Mouse (Mus musculus) yolk sac, embryonic 10.5 days (tissue): Measurements from ENCODE around the gene Gm13199.

Experiments used
- DNase-seq: peaks from one replicate; pipeline ENCODE4 v3.0.0-alpha.2; 2017; ENCODE audit warnings: low spot score

Gene Gm13199

DNA sequence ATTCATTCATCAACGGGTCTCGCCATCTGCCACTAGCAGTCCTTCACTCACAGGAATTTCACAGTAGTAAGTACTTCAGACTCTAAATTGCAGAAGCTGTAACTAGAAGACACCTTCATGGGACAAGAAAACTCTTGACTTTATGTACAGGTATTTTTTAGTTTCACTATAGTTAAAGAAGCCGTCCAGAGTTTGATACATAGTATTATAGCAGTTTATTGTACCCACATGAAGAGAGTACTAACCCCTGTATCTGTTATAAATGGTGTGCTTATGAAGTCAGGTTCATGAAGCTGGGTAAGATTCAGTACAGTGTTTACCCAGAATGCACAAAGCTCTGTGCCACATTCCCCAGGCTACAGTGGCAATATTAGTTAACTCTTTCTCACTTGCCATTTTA, at the start of gene Gm13199:
Gene Gm13199 (minus strand): TSS at position 101 of the 400 bp plus-strand sequence.
- DNase-seq, result no peak

DNA sequence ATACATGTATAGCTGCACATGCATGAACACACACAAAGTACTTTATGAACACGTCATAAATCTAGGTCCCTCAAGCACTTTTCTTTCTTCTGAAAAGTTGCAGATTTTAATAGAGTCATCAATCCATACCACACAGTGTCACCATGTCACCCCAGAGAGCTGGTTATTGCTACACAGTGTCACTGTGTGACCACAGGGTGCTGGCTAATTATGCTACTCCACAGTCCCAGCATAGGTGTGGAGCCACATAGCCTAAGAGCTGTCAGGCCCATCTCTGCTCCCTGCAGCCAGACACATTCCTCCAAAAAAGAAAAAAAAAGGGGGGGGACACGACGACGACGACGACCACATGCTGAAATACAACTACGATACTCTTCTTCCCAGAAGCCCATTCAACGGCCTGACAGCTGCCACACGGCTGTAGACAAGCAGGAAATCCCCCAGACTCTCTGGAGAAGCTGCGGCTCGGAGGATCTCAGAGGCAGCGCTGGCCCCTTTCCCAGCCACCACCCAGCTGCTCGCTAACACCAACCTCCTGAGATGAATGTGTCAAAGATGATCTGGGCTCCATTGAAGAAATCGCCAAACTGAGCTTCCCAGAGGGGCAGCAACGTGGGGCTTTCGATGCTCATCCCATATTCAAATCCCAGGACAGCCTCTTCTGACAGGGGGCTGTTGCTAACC, 48.7 kb upstream of the Gm13199 start:
- no peak for DNase-seq

DNA sequence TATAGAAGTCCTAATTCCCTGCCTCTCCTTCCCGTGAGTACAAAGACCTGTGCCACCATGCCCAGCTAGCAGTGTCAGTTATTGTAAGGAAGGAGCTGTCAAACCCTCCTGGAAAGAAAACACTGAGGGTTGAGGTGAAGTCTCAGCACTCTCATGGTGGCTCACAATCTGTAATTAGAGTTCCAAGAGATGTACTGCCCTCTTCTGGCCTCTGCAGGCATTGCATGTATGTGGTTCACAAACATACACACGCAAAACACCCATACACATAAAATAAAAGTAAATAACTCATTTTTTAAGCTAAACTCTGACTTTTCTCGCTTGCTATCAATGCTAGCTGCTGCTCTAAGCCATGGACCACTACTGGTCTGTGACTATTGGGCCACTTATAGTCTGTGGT, 43.9 kb upstream of the Gm13199 start:
- peak; percentile 11 for DNase-seq

DNA sequence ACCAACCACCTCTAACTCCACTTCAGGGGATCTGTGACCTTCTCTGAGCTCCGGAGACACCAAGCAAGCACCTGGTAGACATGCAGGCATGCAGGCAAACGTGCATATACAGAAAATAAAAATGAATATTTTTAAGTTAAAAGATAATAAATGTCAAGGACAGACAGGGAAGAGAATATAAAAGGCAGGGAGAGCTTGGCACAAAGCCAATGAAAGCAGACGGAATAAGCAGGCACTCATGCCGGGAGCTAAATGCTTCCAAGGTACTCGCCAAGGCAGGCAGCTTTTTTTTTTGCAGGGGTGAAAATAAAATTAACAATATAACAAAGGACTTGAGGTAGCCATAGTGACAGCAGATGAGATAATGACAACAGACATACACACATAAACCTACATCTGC, 43.4 kb upstream of the Gm13199 start:
- DNase-seq, result no peak

DNA sequence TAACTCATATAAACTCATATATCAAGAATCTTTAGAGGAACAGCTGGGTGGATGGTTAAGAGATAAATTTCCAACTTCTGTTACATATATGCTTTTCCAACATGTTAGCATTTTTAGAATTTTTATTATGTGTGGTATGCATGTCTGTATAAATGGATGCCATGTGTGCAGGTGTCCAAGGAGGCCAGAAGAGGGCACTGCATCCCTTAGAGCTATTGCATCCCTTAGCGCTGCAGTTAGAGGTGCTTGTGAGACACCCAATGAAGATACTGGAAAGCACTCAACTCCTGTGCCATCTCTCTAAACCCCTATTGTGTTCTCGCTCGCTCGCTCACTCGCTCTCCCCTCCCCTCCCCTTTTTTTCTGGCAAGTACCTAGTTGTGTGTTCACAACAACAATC, 37.4 kb upstream of the Gm13199 start:
- no peak for DNase-seq

DNA sequence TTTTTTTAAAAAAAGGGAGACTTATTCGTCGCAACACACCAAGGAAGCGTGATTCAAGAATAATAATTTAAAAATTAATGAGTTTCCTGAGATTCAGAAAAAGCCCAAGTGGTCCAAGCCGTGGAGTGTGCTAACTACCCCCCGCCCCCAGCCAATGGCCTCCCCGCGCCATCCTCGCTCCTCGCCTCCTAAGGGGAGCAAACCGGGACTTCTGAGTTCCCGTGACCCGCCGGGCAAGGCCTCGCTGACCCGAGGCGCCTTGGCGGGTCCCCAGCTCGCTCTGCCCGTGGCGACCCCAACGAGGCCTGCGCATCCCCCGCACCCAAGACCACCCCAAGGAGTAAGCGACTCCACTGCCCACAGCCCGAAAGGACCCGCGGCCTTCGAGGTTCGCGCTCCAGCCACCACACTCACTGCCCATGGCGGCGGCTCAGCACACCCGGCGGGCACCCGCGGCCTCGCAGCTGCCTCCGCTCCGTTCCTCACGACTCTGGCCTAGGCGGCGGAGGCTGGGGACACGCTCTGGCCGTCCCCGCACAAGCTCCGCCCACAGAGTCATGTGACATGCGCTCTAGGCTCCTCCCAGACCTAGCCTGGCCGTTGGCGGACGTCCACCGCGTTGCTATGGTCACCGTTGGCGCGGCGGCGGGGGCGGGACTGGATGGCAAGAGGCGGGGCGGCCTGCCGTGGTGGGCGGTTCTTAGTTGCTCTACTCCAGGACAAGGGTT, 32.3 kb upstream of the Gm13199 start, which contains the start of gene Sec61a2:
Gene Sec61a2 (minus strand): TSS at position 590 of the 728 bp plus-strand sequence.
- peak; percentile 98 for DNase-seq

DNA sequence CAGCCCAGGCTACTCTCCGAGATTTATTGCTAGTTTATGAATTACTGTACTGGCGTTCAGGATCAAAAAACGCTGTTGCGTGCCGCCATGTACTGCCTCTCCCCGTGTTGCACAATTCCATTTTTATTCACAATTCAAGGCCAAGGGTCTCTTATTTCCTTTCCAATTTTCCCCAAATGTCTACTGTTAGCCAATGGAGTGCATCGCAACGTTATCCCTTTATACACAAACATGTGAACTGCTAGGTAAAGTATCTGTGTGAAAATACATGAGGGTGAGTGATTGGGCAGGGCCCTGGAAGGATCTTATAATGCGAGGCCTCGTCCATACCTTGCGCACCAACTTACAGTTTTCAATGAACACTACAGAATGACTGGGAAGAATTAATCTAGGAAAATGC, 31.6 kb upstream of the Gm13199 start:
- DNase-seq, result no peak

DNA sequence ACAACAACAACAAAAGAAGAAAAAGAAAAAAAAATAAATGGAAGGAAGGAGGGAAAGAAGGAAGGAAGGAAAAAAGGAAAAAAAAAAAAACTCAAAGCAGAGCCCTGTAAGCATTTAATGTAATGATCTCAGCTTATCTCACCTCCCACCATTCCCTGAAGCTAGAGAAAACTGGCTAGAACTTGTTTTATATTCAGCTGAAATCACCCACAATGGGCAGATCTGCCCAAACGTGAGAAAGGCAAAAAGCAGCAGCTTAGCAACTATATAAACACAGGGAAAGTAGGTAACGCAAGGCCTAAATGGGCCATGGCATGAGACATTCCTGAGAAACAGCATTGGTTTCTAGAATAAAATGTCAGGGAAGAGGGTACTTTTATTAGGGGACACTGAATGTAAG, 26.7 kb upstream of the Gm13199 start:
- DNase-seq, result no peak

DNA sequence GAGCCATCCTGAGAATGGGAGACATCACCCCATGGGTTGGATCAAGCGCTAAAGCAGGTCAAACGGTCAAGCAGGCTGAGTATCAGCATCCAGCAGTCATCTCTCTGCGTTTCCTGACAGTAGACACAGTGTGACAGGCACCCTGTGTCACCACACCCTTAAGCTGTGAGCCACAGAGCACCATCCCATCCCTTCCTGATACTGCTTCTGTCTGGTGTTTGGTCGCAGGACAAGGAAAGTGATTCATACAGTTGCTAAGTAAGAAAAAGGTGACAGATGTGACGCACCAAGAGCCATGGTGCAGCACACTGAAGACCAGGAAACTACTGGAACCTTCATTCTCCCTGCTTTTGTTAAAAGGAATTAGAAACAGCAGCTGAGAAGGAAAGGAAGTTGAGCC, 26.1 kb upstream of the Gm13199 start:
- DNase-seq, result no peak

DNA sequence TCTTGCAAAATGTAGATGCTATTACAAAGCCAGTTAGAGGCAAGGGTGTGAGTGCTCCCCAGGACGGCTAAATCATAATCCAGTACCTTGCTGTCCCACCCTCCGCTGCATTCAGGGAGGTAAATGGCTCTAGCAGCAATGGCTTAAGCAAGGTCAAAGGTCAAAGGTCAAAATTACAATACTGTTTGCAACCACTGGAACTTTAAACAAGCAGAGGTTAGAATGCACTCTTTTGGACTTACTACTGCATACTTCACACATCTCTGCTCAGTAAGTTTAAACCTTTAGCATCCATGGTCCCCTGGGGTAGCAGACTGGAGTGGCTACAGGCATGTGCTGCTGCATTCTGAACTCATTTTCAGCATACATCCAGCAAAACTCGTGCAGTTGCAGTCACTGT, 14.7 kb upstream of the Gm13199 start:
- peak; percentile 76 for DNase-seq

DNA sequence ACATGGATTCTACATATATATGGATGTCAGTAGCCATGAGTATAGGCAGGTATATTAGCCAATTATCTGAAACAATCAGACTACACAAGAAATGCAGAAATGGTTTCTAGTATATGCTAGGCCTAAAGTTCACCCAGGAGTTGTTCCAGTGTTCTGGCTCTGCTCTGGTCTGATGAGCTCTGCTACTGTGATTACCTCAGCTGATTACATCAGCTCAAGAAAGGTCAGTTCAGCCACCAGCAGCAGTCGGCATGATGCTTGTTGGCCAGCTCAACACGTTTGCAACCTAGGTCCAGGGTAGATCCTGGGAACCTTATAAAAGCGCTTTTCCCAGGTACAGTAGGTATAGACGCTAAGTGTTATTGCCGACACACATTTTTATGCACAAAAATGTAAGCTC, 7.0 kb upstream of the Gm13199 start:
- DNase-seq, result no peak

DNA sequence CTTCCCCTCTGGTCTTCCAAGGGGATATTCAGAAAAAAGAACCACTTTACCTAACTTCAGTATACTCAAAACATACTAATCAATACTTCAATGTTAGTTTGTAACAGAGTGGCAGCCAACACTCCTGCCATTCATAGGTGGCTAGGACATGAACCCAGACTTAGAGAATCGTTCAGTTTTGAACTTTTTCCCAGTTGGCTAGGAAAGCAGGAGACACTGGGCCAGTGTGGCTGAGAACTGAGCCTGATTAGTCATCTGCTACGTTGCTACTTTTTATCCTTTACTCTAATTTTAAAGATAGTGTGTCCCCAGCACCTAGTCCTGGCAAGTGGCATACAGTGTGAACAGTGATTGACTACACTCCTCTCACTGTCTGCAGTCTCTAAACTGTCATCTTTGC, 4.9 kb upstream of the Gm13199 start:
- no peak for DNase-seq

DNA sequence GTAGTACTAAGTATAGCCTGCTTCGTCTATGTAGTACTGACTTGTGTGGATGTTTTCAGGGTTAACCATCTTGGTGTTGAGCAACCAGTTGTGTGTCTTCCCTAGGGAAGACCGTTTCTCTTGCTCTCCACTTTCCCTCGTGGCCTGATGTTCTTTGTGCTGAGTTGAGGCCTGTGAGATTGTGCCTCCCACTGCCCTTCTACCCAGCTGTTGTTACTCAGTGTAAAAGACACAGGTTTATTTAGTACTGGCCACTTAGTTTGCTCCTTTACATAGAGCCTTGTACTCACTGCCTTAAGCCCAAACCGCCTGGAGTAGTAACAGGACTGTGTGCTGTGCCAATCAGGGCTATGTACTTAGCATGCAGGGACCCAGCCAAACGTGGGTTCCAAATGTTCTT, 10.9 kb downstream of the Gm13199 start:
- no peak for DNase-seq

DNA sequence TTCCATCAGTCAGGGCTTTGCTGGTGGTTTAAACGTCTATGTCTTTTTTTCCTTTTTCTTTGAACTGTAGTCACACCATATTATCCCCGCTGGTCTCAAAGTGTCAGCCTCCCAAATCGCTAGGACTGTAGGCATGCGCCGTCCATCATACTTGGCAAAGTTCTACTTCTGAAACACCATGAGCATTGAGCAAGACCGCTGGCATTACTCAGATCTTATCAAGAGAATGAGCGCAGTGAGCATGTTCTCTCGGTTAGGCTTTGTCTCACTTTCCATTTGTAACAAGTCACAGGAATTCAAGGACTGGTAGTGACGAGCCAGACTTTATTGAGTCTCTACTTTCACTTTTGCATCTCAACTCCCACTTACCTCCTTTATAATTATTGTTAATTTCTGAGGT, 11.6 kb downstream of the Gm13199 start:
- no peak for DNase-seq

DNA sequence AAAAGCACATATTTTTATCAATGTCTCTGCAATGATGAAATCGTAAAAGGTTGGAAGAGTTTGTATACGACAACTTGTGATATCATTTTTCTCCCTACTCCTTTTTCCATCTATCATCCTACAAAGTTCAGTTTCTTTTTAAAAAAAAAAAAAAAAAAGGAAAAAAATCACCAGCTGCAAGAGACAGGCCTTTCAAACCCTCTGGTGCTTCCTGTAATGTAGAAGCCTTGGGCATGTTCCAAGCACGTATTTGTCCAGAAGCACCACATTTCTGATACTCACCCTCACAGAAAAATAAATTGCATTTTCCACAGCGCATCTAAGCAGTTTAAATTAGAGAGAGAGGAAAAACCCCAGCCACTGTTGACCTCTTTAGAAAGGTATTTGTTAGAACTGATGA, 16.9 kb downstream of the Gm13199 start:
- DNase-seq, result no peak

DNA sequence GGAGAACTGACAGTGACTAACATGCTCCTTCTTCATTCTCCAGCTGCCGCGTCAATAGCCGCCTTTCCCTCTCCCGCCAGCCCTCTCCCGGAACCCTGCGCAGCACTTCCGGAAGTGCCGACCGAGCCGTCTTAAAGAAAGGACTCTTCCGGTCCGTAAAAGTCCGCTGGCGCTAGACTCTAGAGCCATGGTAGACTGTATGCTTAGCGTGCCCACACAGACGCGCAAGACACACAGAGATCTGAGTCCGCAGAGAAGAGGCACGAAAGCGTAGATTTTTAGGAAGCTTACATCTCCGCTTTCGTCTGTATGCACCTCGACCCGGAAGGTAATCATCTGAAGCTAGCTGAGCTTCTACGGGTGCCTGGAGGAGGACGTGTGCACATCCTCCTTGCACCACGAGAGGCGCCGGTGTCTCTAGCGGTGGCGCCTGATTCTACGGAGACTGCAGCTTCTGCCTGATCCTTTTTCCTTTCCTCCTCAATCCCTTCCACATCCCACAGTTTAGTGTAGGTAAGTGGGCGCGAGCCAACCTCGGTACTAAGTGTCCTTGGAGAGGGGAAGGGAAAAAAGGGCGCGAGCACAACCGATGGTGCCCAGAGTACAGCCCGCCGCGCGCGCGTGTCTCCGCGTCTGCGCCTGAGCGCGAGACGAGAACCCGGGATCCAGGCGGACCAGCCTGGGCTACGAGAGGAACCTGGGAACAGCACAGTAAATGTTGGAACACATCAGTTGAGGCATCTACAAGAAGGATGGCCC, 17.7 kb downstream of the Gm13199 start, which contains the start of the genes Nudt5 and Cdc123:
Gene Nudt5 (plus strand): TSS at position 147 of the 759 bp plus-strand sequence.
Gene Cdc123 (minus strand): TSS at position 292 of the 759 bp plus-strand sequence.
- peak; percentile 90 for DNase-seq

DNA sequence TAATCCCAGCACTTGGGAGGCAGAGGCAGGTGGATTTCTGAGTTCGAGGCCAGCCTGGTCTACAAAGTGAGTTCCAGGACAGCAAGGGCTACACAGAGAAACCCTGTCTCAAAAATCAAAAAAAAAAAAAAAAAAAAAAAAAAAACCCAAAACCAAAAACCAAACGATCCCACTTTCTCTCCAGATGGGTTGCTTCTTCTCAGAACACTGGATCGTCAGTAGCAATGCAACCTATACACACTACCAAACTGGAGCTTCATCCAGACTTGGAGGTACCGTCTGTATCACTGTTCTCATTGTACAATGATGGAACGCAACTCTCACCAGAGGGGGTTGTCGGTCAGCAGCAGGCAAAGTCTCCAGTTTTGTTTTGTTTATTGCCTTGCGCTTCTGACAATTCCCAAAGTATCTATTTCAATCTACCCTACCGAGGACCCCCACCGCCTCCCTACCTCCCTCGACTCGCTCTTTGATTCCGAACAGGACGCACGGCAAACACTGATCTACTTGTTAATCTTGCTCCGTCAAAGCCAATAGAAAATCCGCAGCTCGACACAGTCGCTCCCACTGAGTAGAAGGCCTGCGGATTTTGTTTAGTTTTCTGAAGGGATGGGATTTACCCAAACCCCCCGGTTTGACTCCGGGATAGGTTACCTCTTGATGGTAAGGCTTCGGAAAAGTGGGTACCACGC, 18.4 kb downstream of the Gm13199 start:
- DNase-seq, result no peak

DNA sequence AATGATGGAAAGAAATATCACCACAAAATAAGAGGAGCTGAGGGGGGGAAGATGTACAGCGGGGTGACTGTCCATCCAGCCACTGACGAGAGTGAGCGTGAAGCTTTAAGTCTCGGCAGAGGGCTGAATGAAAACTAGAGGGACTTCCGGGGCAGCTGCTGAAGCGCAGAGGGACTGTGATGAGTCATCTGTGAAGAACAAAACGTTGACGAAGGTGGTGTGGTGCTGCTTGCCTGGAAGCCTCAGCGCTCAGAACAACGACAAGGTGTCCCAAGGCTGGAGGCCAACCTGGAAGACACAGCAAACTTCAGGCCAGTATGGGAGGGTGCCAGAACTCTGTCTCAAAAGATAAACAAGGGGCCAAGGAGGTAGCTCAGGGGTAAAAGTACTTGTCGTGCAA, 21.9 kb downstream of the Gm13199 start:
- DNase-seq, result no peak

DNA sequence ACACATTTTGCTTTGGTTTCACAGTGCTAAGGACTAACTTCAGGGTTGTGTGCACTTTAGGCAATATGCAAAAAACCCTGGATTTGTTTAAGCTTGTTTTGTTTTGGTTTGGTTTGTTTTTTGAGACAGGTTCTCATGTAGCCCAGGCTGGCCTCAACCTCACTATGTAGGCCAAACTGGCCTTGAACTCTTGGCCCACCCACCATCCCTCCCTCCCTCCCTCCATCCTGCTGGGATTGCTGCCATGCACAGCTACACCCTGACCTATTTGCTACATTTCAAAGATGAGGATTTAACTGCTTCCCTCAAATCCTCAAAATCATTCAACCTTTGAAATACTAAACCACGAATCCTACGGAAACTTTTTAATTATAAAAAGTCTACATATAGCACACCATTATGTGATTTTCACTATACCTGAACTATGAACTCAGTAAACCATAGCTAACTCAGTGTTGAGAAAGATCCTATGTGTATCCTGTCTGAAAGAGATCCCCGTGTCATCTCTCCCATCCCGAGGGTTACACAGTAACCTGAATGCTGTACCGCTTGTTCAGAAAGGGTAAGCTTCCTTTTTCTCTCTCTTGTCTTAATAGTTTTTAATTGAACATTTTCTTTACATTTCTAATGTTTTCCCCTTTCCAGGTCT, 37.3 kb downstream of the Gm13199 start:
- DNase-seq, result no peak

DNA sequence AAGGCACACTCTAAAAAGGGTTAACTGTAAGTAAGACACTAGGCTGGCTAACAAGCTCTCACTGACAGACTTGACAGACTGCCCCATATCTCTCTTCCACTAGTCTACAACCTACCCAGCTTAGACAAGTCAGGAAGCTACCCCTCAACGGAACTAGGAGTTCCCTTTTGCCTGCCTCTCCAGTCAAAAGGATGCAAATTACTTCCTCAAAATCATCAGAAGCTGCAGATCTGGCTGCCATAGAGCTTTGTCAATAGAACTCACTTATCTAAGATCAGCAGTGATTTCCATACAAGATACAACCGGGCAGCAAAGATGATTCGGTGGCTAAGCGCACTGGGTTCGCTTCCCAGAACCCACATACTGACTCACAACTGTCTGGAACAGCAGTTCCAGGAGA, 38.0 kb downstream of the Gm13199 start:
- no peak for DNase-seq

DNA sequence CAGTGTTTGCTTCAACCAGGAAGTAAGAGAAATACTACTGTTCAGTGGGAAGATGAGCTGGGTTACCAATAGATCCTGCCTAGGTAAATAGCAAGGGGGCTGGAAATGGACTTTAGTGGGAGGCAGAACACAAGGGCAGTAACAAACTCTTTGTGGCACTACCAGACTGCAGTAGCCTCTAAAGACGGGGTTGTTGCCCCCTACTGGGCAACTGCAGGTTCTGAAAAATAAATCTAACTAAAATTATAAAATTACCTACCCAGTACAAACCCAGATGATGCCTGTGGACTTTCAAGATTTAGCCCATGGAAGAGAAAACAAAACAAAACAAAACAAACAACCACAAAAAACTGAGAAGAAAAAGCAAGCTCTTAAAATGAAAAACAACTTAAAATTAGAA, 38.5 kb downstream of the Gm13199 start:
- DNase-seq, result no peak

DNA sequence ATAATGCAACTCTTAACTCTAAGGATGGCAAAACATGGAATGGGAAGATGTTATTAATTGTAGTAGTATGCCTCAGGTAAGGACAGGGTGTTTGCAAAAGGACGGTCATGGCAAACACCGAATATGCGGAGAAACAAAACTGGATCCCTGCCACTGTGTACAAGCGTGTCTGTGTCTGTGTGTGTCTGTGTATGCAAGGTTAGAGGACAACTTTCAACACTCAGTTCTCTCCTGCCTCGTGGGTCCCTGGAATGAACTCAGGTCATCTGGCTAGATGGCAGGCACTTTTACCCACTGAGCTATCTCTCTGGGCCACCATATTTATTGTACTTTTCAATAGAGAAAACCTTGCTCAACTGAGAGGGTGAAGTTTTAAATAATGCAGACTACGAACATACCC, 40.3 kb downstream of the Gm13199 start:
- DNase-seq, result no peak
